Mouse (Mus musculus): Measurements from ENCODE around the gene Olfr493.

Olfr493 gene

DNA sequence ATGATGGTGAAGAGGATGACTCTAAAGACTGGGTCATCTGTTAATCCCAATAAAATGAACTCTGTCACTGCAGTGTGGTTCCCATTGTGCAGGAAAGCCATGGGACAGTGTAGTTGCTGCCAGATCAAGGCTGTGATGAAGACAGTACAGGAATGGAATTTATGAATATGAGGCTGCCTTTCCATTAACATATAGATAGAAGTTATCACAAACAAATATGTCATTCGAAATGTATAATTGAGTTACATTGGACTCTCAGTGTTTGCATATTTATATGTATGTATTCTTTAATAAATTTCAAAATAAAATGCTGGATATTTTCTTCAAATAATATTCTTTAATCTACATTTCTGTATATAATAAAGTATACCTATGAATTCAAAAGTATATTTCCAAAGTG is at the start of gene Olfr493:
Gene Olfr493 (minus strand): TSS at position 101 of the 400 bp plus-strand sequence.
- no peak for DNase-seq (ENCODE audit: low spot score)

GRCm38 (mm10) chr7:108392867-108393266 is 46.1 kb upstream of the Olfr493 start, which contains the start of gene Olfr495:
Gene Olfr495 (plus strand): TSS chr7:108393167.
- DNase-seq (ENCODE audit: low spot score), result no peak

- no peak for DNase-seq (ENCODE audit: low spot score)
Measured at GRCm38 (mm10) chr7:108365035-108365434, 18.3 kb upstream of the Olfr493 start, which contains the start of gene Olfr494. Gene Olfr494 (plus strand): TSS chr7:108365335.

GRCm38 (mm10) chr7:108323574-108323973 is 23.2 kb downstream of the Olfr493 start, which contains the start of gene Olfr492:
Gene Olfr492 (minus strand): TSS chr7:108323674.
- DNase-seq (ENCODE audit: low spot score), result no peak

- DNase-seq (ENCODE audit: low spot score), result no peak
Measured at GRCm38 (mm10) chr7:108313151-108313550, 33.6 kb downstream of the Olfr493 start, which contains the start of gene Olfr491. Gene Olfr491 (plus strand): TSS chr7:108313451.
